Mouse (Mus musculus): ENCODE measurements around the gene Ephb2.

- TF ChIP-seq CTCF (IDR thresholded peaks at IDR 0.05; ENCODE audit: extremely low read depth, insufficient read depth, insufficient read length, insufficient replicate concordance): no peak
- TF ChIP-seq POLR2A (IDR thresholded peaks at IDR 0.05; ENCODE audit: low read depth, low read length): no peak
These were observed 23.2 kb downstream of the Ephb2 start for GRCm38 (mm10) chr4:136812543-136812942.

Data from spleen, adult 2 months (tissue).